Comparison of ENCODE assay signal across 33 mouse cellular contexts in the genomic region with DNA sequence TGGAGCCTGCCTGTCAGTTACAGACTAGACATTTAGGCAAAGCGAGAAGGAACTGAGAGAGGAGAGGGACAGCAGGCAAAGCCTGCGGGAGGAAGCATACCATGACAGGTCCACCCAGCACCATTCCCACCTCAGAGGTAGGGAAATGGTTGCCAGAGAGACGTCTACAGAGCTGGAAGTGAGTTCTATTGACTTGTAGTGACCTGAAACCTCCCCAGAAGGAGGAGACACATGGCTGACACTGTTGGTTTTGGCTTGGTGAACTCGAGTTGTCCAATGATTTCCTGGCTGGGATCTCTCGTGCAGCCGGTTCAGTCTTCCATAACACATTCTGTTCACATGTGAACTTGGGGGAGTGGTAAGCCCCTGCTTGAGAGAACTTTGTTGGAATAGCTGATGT. TPM values are rescaled to one million over a fixed set of nuclear protein-coding genes. Genes with fewer than 3 reads are reported as not detected.
DNase-seq lines count a peak whose midpoint lies in the region; ATAC-seq and TF ChIP-seq lines count a peak whose summit lies in the region.
"Had no signal": no experiment of that assay in that cellular context is flagged by ENCODE, and none has a peak within 500 bp of the region (broad histone marks: within the 10 kb centered on the region; RNA-seq: fewer than 3 reads in every experiment).

No protein-coding gene starts in this region.

- no peak overlapping the region for H3K9ac ChIP-seq in liver, adult 2 months (ENCODE audit: low read depth, low read length)
- no peak overlapping the region for H3K9ac ChIP-seq in liver, embryonic 11.5 days (ENCODE audit: low read depth, low read length)
- H3K9ac ChIP-seq: forebrain, embryonic 13.5 days; heart, embryonic 12.5 days; heart, embryonic 15.5 days; hindbrain, embryonic 12.5 days; hindbrain, embryonic 15.5 days had no signal

- no peaks in the 10 kb centered on the region for H3K36me3 ChIP-seq in liver, adult 2 months (ENCODE audit: control insufficient read depth, insufficient read depth, low read length)
- H3K36me3 ChIP-seq in liver, embryonic 11.5 days (ENCODE audit: control insufficient read depth, insufficient read depth, low read length): no peaks in the 10 kb centered on the region
- H3K36me3 ChIP-seq: forebrain, embryonic 10.5 days; heart, embryonic 12.5 days; heart, embryonic 15.5 days; hindbrain, embryonic 12.5 days; hindbrain, embryonic 15.5 days had no signal

- peaks cover 1% of the 10 kb centered on the region; the same call in 1 of the 2 replicates for H3K4me1 ChIP-seq in liver, adult 2 months (ENCODE audit: control insufficient read depth, insufficient read depth, low read length)
- peaks cover 3% of the 10 kb centered on the region for H3K4me1 ChIP-seq in liver, embryonic 11.5 days (replicated peaks; ENCODE audit: control insufficient read depth, insufficient read depth, low read length)
- H3K4me1 ChIP-seq: forebrain, embryonic 13.5 days; heart, embryonic 15.5 days; hindbrain, embryonic 12.5 days; hindbrain, embryonic 15.5 days had no signal

- TF ChIP-seq POLR2A in liver, adult 2 months (IDR thresholded peaks at IDR 0.05; ENCODE audit: extremely low read depth, insufficient read depth, low read length): no peak

- H3K27me3 ChIP-seq in liver, adult 2 months (ENCODE audit: control insufficient read depth, insufficient read depth, low read length): no peaks in the 10 kb centered on the region
- H3K27me3 ChIP-seq in liver, embryonic 11.5 days (replicated peaks; ENCODE audit: control insufficient read depth, insufficient read depth, low read length): no peaks in the 10 kb centered on the region
- H3K27me3 ChIP-seq: CH12.LX; forebrain, embryonic 13.5 days; heart, embryonic 12.5 days; heart, embryonic 15.5 days; hindbrain, embryonic 12.5 days; hindbrain, embryonic 15.5 days had no signal

- no peak overlapping the region for H3K4me3 ChIP-seq in liver, adult 2 months (ENCODE audit: insufficient read depth, low read depth, low read length)
- no peak overlapping the region for H3K4me3 ChIP-seq in liver, embryonic 11.5 days (ENCODE audit: low read depth, low read length)
- H3K4me3 ChIP-seq: forebrain, embryonic 10.5 days; forebrain, embryonic 13.5 days; heart, embryonic 12.5 days; heart, embryonic 15.5 days; hindbrain, embryonic 12.5 days; hindbrain, embryonic 15.5 days had no signal

- no peaks in the 10 kb centered on the region for H3K79me2 ChIP-seq in liver, adult 2 months (ENCODE audit: control insufficient read depth, insufficient read depth, low read length)

- no peak for TF ChIP-seq CTCF in liver, adult 2 months (IDR thresholded peaks at IDR 0.05; ENCODE audit: low read depth, low read length)

- 33% methylated on average over 6 of the region's 6 CpGs for WGBS in liver, adult 2 months
- 58% methylated on average over 6 of the region's 6 CpGs for WGBS in liver, embryonic 11.5 days

- H3K4me2 ChIP-seq in liver, embryonic 11.5 days: no peak overlapping the region
- H3K4me2 ChIP-seq: forebrain, embryonic 13.5 days; heart, embryonic 12.5 days; heart, embryonic 15.5 days; hindbrain, embryonic 12.5 days; hindbrain, embryonic 15.5 days had no signal

- ATAC-seq in liver, embryonic 11.5 days (replicated peaks; ENCODE audit: low FRiP score): no peak
- 0 out of 2 replicates have a peak, but pooled peaks have one; percentile 15 for ATAC-seq in megakaryocyte, adult 5-6 weeks (ENCODE audit: poor library complexity, severe bottlenecking)
- ATAC-seq: forebrain, embryonic 13.5 days; forebrain, embryonic 16.5 days; Patski had no signal

- no peak overlapping the region for H3K27ac ChIP-seq in liver, adult 2 months (replicated peaks; ENCODE audit: insufficient read depth, low read depth, low read length)
- H3K27ac ChIP-seq in liver, embryonic 11.5 days (ENCODE audit: low read depth, low read length): no peak overlapping the region
- H3K27ac ChIP-seq: forebrain, embryonic 10.5 days; forebrain, embryonic 13.5 days; heart, embryonic 15.5 days; hindbrain, embryonic 12.5 days; hindbrain, embryonic 15.5 days had no signal

- peak; percentile 55 to 70 for DNase-seq in cerebellum, postnatal 14 days
- no peak for DNase-seq in cerebellum, adult 11 months
- DNase-seq in liver, adult 2 months (ENCODE audit: extremely low read depth, low read depth, low spot score): peak; percentile 39
- no peak for DNase-seq in liver, embryonic 11.5 days (ENCODE audit: low spot score)
- DNase-seq in layer of hippocampus, postnatal 10 days (ENCODE audit: low spot score in 2 of 2): no peak
- no peak for DNase-seq in spleen, adult 12 weeks (ENCODE audit: low spot score)
- DNase-seq: adrenal gland, postnatal 10 days; adrenal gland, postnatal 36 days; B cell, adult 2 months; cerebellum, adult 2 months; cerebellum, adult 9-11 months; gastrocnemius, postnatal 14 days; heart, adult 18-20 months; heart, postnatal 10 days had no signal

- H3K9me3 ChIP-seq in liver, embryonic 11.5 days (ENCODE audit: control insufficient read depth, low read length): no peaks in the 10 kb centered on the region
- H3K9me3 ChIP-seq: forebrain, embryonic 10.5 days; forebrain, embryonic 13.5 days; G1E; heart, embryonic 12.5 days; heart, embryonic 15.5 days; hindbrain, embryonic 12.5 days; hindbrain, embryonic 15.5 days had no signal

RNA-seq across cellular contexts. Expression of a gene that starts 17.7 kb away (rescaled TPM):
- total RNA-seq in liver, adult 2 months (2014; rRNA removed): not detected in 2 replicates
- polyA plus RNA-seq in liver, adult 2 months (2012; rRNA removed): 0.07 TPM in 1 of 2 replicates, not detected in the other
- polyA plus RNA-seq in liver, embryonic 11.5 days (2014; fragmentation: Nextera tagmentation; extraction: Ambion mirVana): not detected in 2 replicates
- total RNA-seq in megakaryocyte, adult 5-6 weeks (2015): 0.45 and 1.1 TPM in 2 replicates
- 2.4 TPM in 1 of 2 replicates, not detected in the other for total RNA-seq in megakaryocyte, adult 5-6 weeks (2017)
- total RNA-seq in layer of hippocampus, postnatal 10 days (2021): 1 to 10 TPM; 2.7 TPM
- total RNA-seq: gastrocnemius, adult 18-20 months; gastrocnemius, postnatal 14 days; gastrocnemius, postnatal 4 days; heart, postnatal 10 days had no signal
- polyA plus RNA-seq: brain, embryonic 14.5 days; embryonic facial prominence, embryonic 11.5 days; forebrain, embryonic 10.5 days; forebrain, embryonic 13.5 days; forebrain, embryonic 16.5 days; heart, embryonic 12.5 days; heart, embryonic 15.5 days; Patski had no signal

RNA-seq across cellular contexts. Expression of a gene that starts 18.3 kb away (rescaled TPM):
- not detected in 2 replicates for total RNA-seq in liver, adult 2 months (2014; rRNA removed)
- polyA plus RNA-seq in liver, adult 2 months (2012; rRNA removed): not detected in 2 replicates
- polyA plus RNA-seq in liver, embryonic 11.5 days (2014; fragmentation: Nextera tagmentation; extraction: Ambion mirVana): not detected in 2 replicates
- total RNA-seq in megakaryocyte, adult 5-6 weeks (2015): not detected in 2 replicates
- total RNA-seq in megakaryocyte, adult 5-6 weeks (2017): not detected in 2 replicates
- not detected for total RNA-seq in layer of hippocampus, postnatal 10 days (2021)
- total RNA-seq: adrenal gland, adult 18-20 months; adrenal gland, postnatal 10 days; CH12.LX; G1E; gastrocnemius, adult 18-20 months; gastrocnemius, postnatal 14 days; gastrocnemius, postnatal 4 days; heart, adult 18-20 months; heart, postnatal 10 days; hematopoietic stem cell, adult 5-6 weeks had no signal
- polyA plus RNA-seq: cerebellum, adult 2 months; embryonic facial prominence, embryonic 14.5 days; forebrain, embryonic 10.5 days; forebrain, embryonic 13.5 days; forebrain, embryonic 16.5 days; G1E; heart, embryonic 12.5 days; heart, embryonic 15.5 days; hindbrain, embryonic 12.5 days; hindbrain, embryonic 15.5 days; intestine, embryonic 14.5 days; Patski had no signal

RNA-seq across cellular contexts. Expression of a gene that starts 29.3 kb away (rescaled TPM):
- total RNA-seq in liver, adult 2 months (2014; rRNA removed): 31.3 and 34.9 TPM in 2 replicates
- 11.2 and 11.9 TPM in 2 replicates for polyA plus RNA-seq in liver, adult 2 months (2012; rRNA removed)
- 156 and 157 TPM in 2 replicates for polyA plus RNA-seq in liver, embryonic 11.5 days (2014; fragmentation: Nextera tagmentation; extraction: Ambion mirVana)
- 60.7 and 64.7 TPM in 2 replicates for total RNA-seq in megakaryocyte, adult 5-6 weeks (2015)
- 110 and 114 TPM in 2 replicates for total RNA-seq in megakaryocyte, adult 5-6 weeks (2017)
- total RNA-seq in layer of hippocampus, postnatal 10 days (2021): 10 to 100 TPM; 61.8 to 63.0 TPM

RNA-seq across cellular contexts. Expression of a gene that starts 39.3 kb away (rescaled TPM):
- total RNA-seq in liver, adult 2 months (2014; rRNA removed): 1.9 and 2.6 TPM in 2 replicates
- 0.77 and 0.78 TPM in 2 replicates for polyA plus RNA-seq in liver, adult 2 months (2012; rRNA removed)
- polyA plus RNA-seq in liver, embryonic 11.5 days (2014; fragmentation: Nextera tagmentation; extraction: Ambion mirVana): 3.0 and 3.5 TPM in 2 replicates
- total RNA-seq in megakaryocyte, adult 5-6 weeks (2015): 55.5 and 58.9 TPM in 2 replicates
- total RNA-seq in megakaryocyte, adult 5-6 weeks (2017): 154 and 155 TPM in 2 replicates
- total RNA-seq in layer of hippocampus, postnatal 10 days (2021): 1 to 10 TPM; 7.1 to 8.7 TPM

RNA-seq across cellular contexts. Expression of a gene that starts 43.8 kb away (rescaled TPM):
- total RNA-seq in liver, adult 2 months (2014; rRNA removed): 3.0 and 4.2 TPM in 2 replicates
- 4.5 and 5.7 TPM in 2 replicates for polyA plus RNA-seq in liver, adult 2 months (2012; rRNA removed)
- 17.1 and 21.0 TPM in 2 replicates for polyA plus RNA-seq in liver, embryonic 11.5 days (2014; fragmentation: Nextera tagmentation; extraction: Ambion mirVana)
- total RNA-seq in megakaryocyte, adult 5-6 weeks (2015): 24.1 and 25.4 TPM in 2 replicates
- total RNA-seq in megakaryocyte, adult 5-6 weeks (2017): 5.1 TPM in 2 replicates
- total RNA-seq in layer of hippocampus, postnatal 10 days (2021): 10 to 100 TPM; 14.9 to 16.4 TPM

Comparison
In these comparisons a context has a peak if more than half of its experiments do, and no peak if none do; other contexts are left out.
1. DNase-seq: peak in cerebellum, postnatal 14 days (2 of 2) and liver, adult 2 months (single experiment); none in cerebellum, adult 11 months (single experiment), liver, embryonic 11.5 days (single experiment), layer of hippocampus, postnatal 10 days (0 of 2) and spleen, adult 12 weeks (single experiment).